Mouse (Mus musculus): Measurements from ENCODE around the gene Plcb4. TPM values are rescaled to one million over a fixed set of nuclear protein-coding genes. Genes with fewer than 3 reads are reported as not detected.

Plcb4 gene
- polyA plus RNA-seq, 1 experiment = 42.0 TPM

GRCm38 (mm10) chr2:135811453-135812101 lies 152.8 kb downstream of the Plcb4 start:
- H3K4me1 ChIP-seq (ENCODE audit: control insufficient read depth, insufficient read depth, low read length) = no peaks in the 10 kb centered on the region
- H3K27ac ChIP-seq (ENCODE audit: insufficient read depth, low read length) = no peak overlapping the region
- no peak overlapping the region for H3K4me3 ChIP-seq (ENCODE audit: insufficient read depth, low read length)
- no peak for TF ChIP-seq CTCF (IDR thresholded peaks at IDR 0.05; ENCODE audit: extremely low read depth, insufficient read depth, low read length)
- TF ChIP-seq POLR2A (IDR thresholded peaks at IDR 0.05; ENCODE audit: extremely low read depth, insufficient read depth, low read length) = no peak

- no peak overlapping the region for H3K27ac ChIP-seq (ENCODE audit: insufficient read depth, low read length)
- no peaks in the 10 kb centered on the region for H3K4me1 ChIP-seq (ENCODE audit: control insufficient read depth, insufficient read depth, low read length)
- TF ChIP-seq POLR2A (IDR thresholded peaks at IDR 0.05; ENCODE audit: extremely low read depth, insufficient read depth, low read length) (no peak), CTCF (IDR thresholded peaks at IDR 0.05; ENCODE audit: extremely low read depth, insufficient read depth, low read length) (no peak)
- H3K4me3 ChIP-seq (ENCODE audit: insufficient read depth, low read length) = no peak overlapping the region
These were observed 154.0 kb downstream of the Plcb4 start for GRCm38 (mm10) chr2:135812701-135813246.

- TF ChIP-seq CTCF (IDR thresholded peaks at IDR 0.05; ENCODE audit: extremely low read depth, insufficient read depth, low read length) (no peak), POLR2A (IDR thresholded peaks at IDR 0.05; ENCODE audit: extremely low read depth, insufficient read depth, low read length) (no peak)
- H3K4me1 ChIP-seq (ENCODE audit: control insufficient read depth, insufficient read depth, low read length) = 0 out of 2 replicates have a peak, but pooled peaks cover 3% of the 10 kb centered on the region
- H3K4me3 ChIP-seq (ENCODE audit: insufficient read depth, low read length) = no peak overlapping the region
- H3K27ac ChIP-seq (ENCODE audit: insufficient read depth, low read length) = no peak overlapping the region
These were observed 161.9 kb downstream of the Plcb4 start for GRCm38 (mm10) chr2:135820691-135821090.

GRCm38 (mm10) chr2:135823690-135824089 lies 164.9 kb downstream of the Plcb4 start:
- no peak overlapping the region for H3K4me3 ChIP-seq (ENCODE audit: insufficient read depth, low read length)

GRCm38 (mm10) chr2:135824757-135825156 lies 165.9 kb downstream of the Plcb4 start:
- H3K4me1 ChIP-seq (ENCODE audit: control insufficient read depth, insufficient read depth, low read length) = 0 out of 2 replicates have a peak, but pooled peaks cover 3% of the 10 kb centered on the region
- no peak for TF ChIP-seq POLR2A (IDR thresholded peaks at IDR 0.05; ENCODE audit: extremely low read depth, insufficient read depth, low read length)
- TF ChIP-seq CTCF (IDR thresholded peaks at IDR 0.05; ENCODE audit: extremely low read depth, insufficient read depth, low read length) = no peak
- no peak overlapping the region for H3K4me3 ChIP-seq (ENCODE audit: insufficient read depth, low read length)
- H3K27ac ChIP-seq (ENCODE audit: insufficient read depth, low read length) = no peak overlapping the region

More at GRCm38 (mm10) chr2:135823690-135824089, 164.9 kb downstream of the Plcb4 start:
- TF ChIP-seq POLR2A (IDR thresholded peaks at IDR 0.05; ENCODE audit: extremely low read depth, insufficient read depth, low read length) = no peak
- no peak for TF ChIP-seq CTCF (IDR thresholded peaks at IDR 0.05; ENCODE audit: extremely low read depth, insufficient read depth, low read length)
- H3K27ac ChIP-seq (ENCODE audit: insufficient read depth, low read length) = no peak overlapping the region
- H3K4me1 ChIP-seq (ENCODE audit: control insufficient read depth, insufficient read depth, low read length) = 0 out of 2 replicates have a peak, but pooled peaks cover 3% of the 10 kb centered on the region

GRCm38 (mm10) chr2:135825645-135826044 lies 166.8 kb downstream of the Plcb4 start:
- TF ChIP-seq POLR2A (IDR thresholded peaks at IDR 0.05; ENCODE audit: extremely low read depth, insufficient read depth, low read length) (no peak), CTCF (IDR thresholded peaks at IDR 0.05; ENCODE audit: extremely low read depth, insufficient read depth, low read length) (no peak)
- Histone ChIP-seq H3K27ac (ENCODE audit: insufficient read depth, low read length) (no peak overlapping the region), H3K4me1 (ENCODE audit: control insufficient read depth, insufficient read depth, low read length) (0 out of 2 replicates have a peak, but pooled peaks cover 3% of the 10 kb centered on the region), H3K4me3 (ENCODE audit: insufficient read depth, low read length) (no peak overlapping the region)

GRCm38 (mm10) chr2:135826616-135827360 lies 168.0 kb downstream of the Plcb4 start:
- TF ChIP-seq CTCF (IDR thresholded peaks at IDR 0.05; ENCODE audit: extremely low read depth, insufficient read depth, low read length) = no peak
- no peak for TF ChIP-seq POLR2A (IDR thresholded peaks at IDR 0.05; ENCODE audit: extremely low read depth, insufficient read depth, low read length)
- Histone ChIP-seq H3K4me3 (ENCODE audit: insufficient read depth, low read length) (no peak overlapping the region), H3K4me1 (ENCODE audit: control insufficient read depth, insufficient read depth, low read length) (0 out of 2 replicates have a peak, but pooled peaks cover 3% of the 10 kb centered on the region), H3K27ac (ENCODE audit: insufficient read depth, low read length) (no peak overlapping the region)

GRCm38 (mm10) chr2:135828446-135828845 lies 169.6 kb downstream of the Plcb4 start:
- Histone ChIP-seq H3K27ac (ENCODE audit: insufficient read depth, low read length) (no peak overlapping the region), H3K4me3 (ENCODE audit: insufficient read depth, low read length) (no peak overlapping the region), H3K4me1 (ENCODE audit: control insufficient read depth, insufficient read depth, low read length) (0 out of 2 replicates have a peak, but pooled peaks cover 3% of the 10 kb centered on the region)
- TF ChIP-seq CTCF (IDR thresholded peaks at IDR 0.05; ENCODE audit: extremely low read depth, insufficient read depth, low read length) = no peak
- no peak for TF ChIP-seq POLR2A (IDR thresholded peaks at IDR 0.05; ENCODE audit: extremely low read depth, insufficient read depth, low read length)

GRCm38 (mm10) chr2:135833743-135834142 lies 174.9 kb downstream of the Plcb4 start:
- TF ChIP-seq POLR2A (IDR thresholded peaks at IDR 0.05; ENCODE audit: extremely low read depth, insufficient read depth, low read length) (no peak), CTCF (IDR thresholded peaks at IDR 0.05; ENCODE audit: extremely low read depth, insufficient read depth, low read length) (no peak)
- no peak overlapping the region for H3K27ac ChIP-seq (ENCODE audit: insufficient read depth, low read length)
- H3K4me3 ChIP-seq (ENCODE audit: insufficient read depth, low read length) = no peak overlapping the region
- peaks cover 5% of the 10 kb centered on the region for H3K4me1 ChIP-seq (ENCODE audit: control insufficient read depth, insufficient read depth, low read length)
